Mouse (Mus musculus): Measurements from ENCODE around the gene Dnajb1. TPM values are rescaled to one million over a fixed set of nuclear protein-coding genes. Genes with fewer than 3 reads are reported as not detected.
"Not testable (repeated sequence)": the region's sequence is repeated elsewhere in the genome, so short reads cannot be mapped to it uniquely, and the experiment has no call there.

Dnajb1 gene
- polyA plus RNA-seq, 1 experiment from 2014 or later, result 49.3 TPM

GRCm38 (mm10) chr8:83569165-83569564 lies 38.8 kb upstream of the Dnajb1 start:
- ATAC-seq (replicated peaks; ENCODE audit: extremely low read depth, insufficient read depth, low FRiP score), result no peak
- H3K4me3 ChIP-seq (ENCODE audit: low read length), result no peak overlapping the region
- peaks cover 28% of the 10 kb centered on the region for H3K4me1 ChIP-seq (ENCODE audit: control insufficient read depth, insufficient read depth, low read length)
- no peak overlapping the region for H3K27ac ChIP-seq (ENCODE audit: low read length)
- no peaks in the 10 kb centered on the region for H3K9me3 ChIP-seq (replicated peaks; ENCODE audit: control insufficient read depth, low read length)
- peaks cover 18% of the 10 kb centered on the region for H3K36me3 ChIP-seq (ENCODE audit: control insufficient read depth, insufficient read depth)
- no peak overlapping the region for H3K4me2 ChIP-seq (ENCODE audit: low read depth, low read length)
- H3K27me3 ChIP-seq (ENCODE audit: control insufficient read depth, insufficient read depth, low read length), result no peaks in the 10 kb centered on the region
- 70% methylated on average over 4 of the region's 4 CpGs for WGBS
- H3K9ac ChIP-seq (ENCODE audit: low read length), result no peak overlapping the region

GRCm38 (mm10) chr8:83570272-83571000 lies 37.6 kb upstream of the Dnajb1 start:
- Histone ChIP-seq H3K4me1 (ENCODE audit: control insufficient read depth, insufficient read depth, low read length) (peaks cover 40% of the 10 kb centered on the region), H3K9ac (ENCODE audit: low read length) (no peak overlapping the region), H3K4me3 (ENCODE audit: low read length) (no peak overlapping the region), H3K27ac (ENCODE audit: low read length) (no peak overlapping the region), H3K27me3 (ENCODE audit: control insufficient read depth, insufficient read depth, low read length) (no peaks in the 10 kb centered on the region), H3K4me2 (ENCODE audit: low read depth, low read length) (no peak overlapping the region), H3K9me3 (replicated peaks; ENCODE audit: control insufficient read depth, low read length) (no peaks in the 10 kb centered on the region), H3K36me3 (ENCODE audit: control insufficient read depth, insufficient read depth) (peaks cover 18% of the 10 kb centered on the region)
- no peak for ATAC-seq (replicated peaks; ENCODE audit: extremely low read depth, insufficient read depth, low FRiP score)
- 84% methylated on average over 15 of the region's 15 CpGs for WGBS

GRCm38 (mm10) chr8:83571001-83571340 lies 37.0 kb upstream of the Dnajb1 start:
- not testable (repeated sequence) for ATAC-seq (replicated peaks; ENCODE audit: extremely low read depth, insufficient read depth, low FRiP score); H3K4me2 ChIP-seq (ENCODE audit: low read depth, low read length); H3K9me3 ChIP-seq (replicated peaks; ENCODE audit: control insufficient read depth, low read length); H3K27ac ChIP-seq (ENCODE audit: low read length); H3K4me3 ChIP-seq (ENCODE audit: low read length); H3K9ac ChIP-seq (ENCODE audit: low read length); H3K27me3 ChIP-seq (ENCODE audit: control insufficient read depth, insufficient read depth, low read length)
- 87% methylated on average over 6 of the region's 7 CpGs for WGBS
- Histone ChIP-seq H3K4me1 (ENCODE audit: control insufficient read depth, insufficient read depth, low read length) (peaks cover 46% of the 10 kb centered on the region), H3K36me3 (ENCODE audit: control insufficient read depth, insufficient read depth) (peaks cover 18% of the 10 kb centered on the region)

- H3K4me1 ChIP-seq (ENCODE audit: control insufficient read depth, insufficient read depth, low read length), result peaks cover 49% of the 10 kb centered on the region
- WGBS, result 93% methylated on average over 10 of the region's 10 CpGs
- H3K9me3 ChIP-seq (replicated peaks; ENCODE audit: control insufficient read depth, low read length), result no peaks in the 10 kb centered on the region
- no peak overlapping the region for H3K9ac ChIP-seq (ENCODE audit: low read length)
- no peak overlapping the region for H3K4me2 ChIP-seq (ENCODE audit: low read depth, low read length)
- H3K27ac ChIP-seq (ENCODE audit: low read length), result no peak overlapping the region
- no peak overlapping the region for H3K4me3 ChIP-seq (ENCODE audit: low read length)
- H3K27me3 ChIP-seq (ENCODE audit: control insufficient read depth, insufficient read depth, low read length), result no peaks in the 10 kb centered on the region
- peaks cover 18% of the 10 kb centered on the region for H3K36me3 ChIP-seq (ENCODE audit: control insufficient read depth, insufficient read depth)
- ATAC-seq (replicated peaks; ENCODE audit: extremely low read depth, insufficient read depth, low FRiP score), result no peak
Measured at GRCm38 (mm10) chr8:83571791-83572190, 36.2 kb upstream of the Dnajb1 start.

GRCm38 (mm10) chr8:83572246-83572812 lies 35.7 kb upstream of the Dnajb1 start:
- Histone ChIP-seq H3K36me3 (ENCODE audit: control insufficient read depth, insufficient read depth) (peaks cover 18% of the 10 kb centered on the region), H3K27ac (ENCODE audit: low read length) (no peak overlapping the region), H3K4me2 (ENCODE audit: low read depth, low read length) (no peak overlapping the region), H3K9ac (ENCODE audit: low read length) (no peak overlapping the region), H3K27me3 (ENCODE audit: control insufficient read depth, insufficient read depth, low read length) (no peaks in the 10 kb centered on the region), H3K4me3 (ENCODE audit: low read length) (no peak overlapping the region), H3K9me3 (replicated peaks; ENCODE audit: control insufficient read depth, low read length) (no peaks in the 10 kb centered on the region), H3K4me1 (ENCODE audit: control insufficient read depth, insufficient read depth, low read length) (peaks cover 50% of the 10 kb centered on the region)
- WGBS, result 80% methylated on average over 5 of the region's 5 CpGs
- ATAC-seq (replicated peaks; ENCODE audit: extremely low read depth, insufficient read depth, low FRiP score), result no peak

GRCm38 (mm10) chr8:83573140-83573875 lies 34.7 kb upstream of the Dnajb1 start:
- H3K4me3 ChIP-seq (ENCODE audit: low read length), result no peak overlapping the region
- H3K4me1 ChIP-seq (ENCODE audit: control insufficient read depth, insufficient read depth, low read length), result peaks cover 49% of the 10 kb centered on the region
- H3K27me3 ChIP-seq (ENCODE audit: control insufficient read depth, insufficient read depth, low read length), result no peaks in the 10 kb centered on the region
- H3K9ac ChIP-seq (ENCODE audit: low read length), result peak overlapping the region; percentile 76
- H3K9me3 ChIP-seq (replicated peaks; ENCODE audit: control insufficient read depth, low read length), result no peaks in the 10 kb centered on the region
- H3K27ac ChIP-seq (ENCODE audit: low read length), result peak overlapping the region; percentile 95
- WGBS, result 54% methylated on average over 18 of the region's 18 CpGs
- peaks cover 18% of the 10 kb centered on the region for H3K36me3 ChIP-seq (ENCODE audit: control insufficient read depth, insufficient read depth)
- 0 out of 2 replicates have a peak, but pooled peaks have one; percentile 7 for ATAC-seq (replicated peaks; ENCODE audit: extremely low read depth, insufficient read depth, low FRiP score)
- H3K4me2 ChIP-seq (ENCODE audit: low read depth, low read length), result peak overlapping the region; percentile 8; the same call in 1 of the 2 replicates

- WGBS, result 66% methylated on average over 15 of the region's 15 CpGs
- H3K9ac ChIP-seq (ENCODE audit: low read length), result peak overlapping the region; percentile 76
- peaks cover 18% of the 10 kb centered on the region for H3K36me3 ChIP-seq (ENCODE audit: control insufficient read depth, insufficient read depth)
- H3K4me1 ChIP-seq (ENCODE audit: control insufficient read depth, insufficient read depth, low read length), result peaks cover 59% of the 10 kb centered on the region
- no peak overlapping the region for H3K4me3 ChIP-seq (ENCODE audit: low read length)
- H3K27ac ChIP-seq (ENCODE audit: low read length), result peak overlapping the region; percentile 95
- ATAC-seq (replicated peaks; ENCODE audit: extremely low read depth, insufficient read depth, low FRiP score), result no peak
- H3K9me3 ChIP-seq (replicated peaks; ENCODE audit: control insufficient read depth, low read length), result no peaks in the 10 kb centered on the region
- no peak overlapping the region; the same call in 1 of the 2 replicates for H3K4me2 ChIP-seq (ENCODE audit: low read depth, low read length)
- no peaks in the 10 kb centered on the region for H3K27me3 ChIP-seq (ENCODE audit: control insufficient read depth, insufficient read depth, low read length)
Measured at GRCm38 (mm10) chr8:83574631-83575315, 33.2 kb upstream of the Dnajb1 start.

- peak overlapping the region; percentile 76 for H3K9ac ChIP-seq (ENCODE audit: low read length)
- peak; percentile 34; the same call in 1 of the 2 replicates for ATAC-seq (replicated peaks; ENCODE audit: extremely low read depth, insufficient read depth, low FRiP score)
- H3K4me3 ChIP-seq (ENCODE audit: low read length), result peak overlapping the region; percentile 38
- 50% methylated on average over 17 of the region's 17 CpGs for WGBS
- H3K27ac ChIP-seq (ENCODE audit: low read length), result peak overlapping the region; percentile 95
- H3K4me2 ChIP-seq (ENCODE audit: low read depth, low read length), result peak overlapping the region; percentile 59
- no peaks in the 10 kb centered on the region for H3K9me3 ChIP-seq (replicated peaks; ENCODE audit: control insufficient read depth, low read length)
- peaks cover 64% of the 10 kb centered on the region for H3K4me1 ChIP-seq (ENCODE audit: control insufficient read depth, insufficient read depth, low read length)
- H3K27me3 ChIP-seq (ENCODE audit: control insufficient read depth, insufficient read depth, low read length), result no peaks in the 10 kb centered on the region
- H3K36me3 ChIP-seq (ENCODE audit: control insufficient read depth, insufficient read depth), result peaks cover 15% of the 10 kb centered on the region
Measured at GRCm38 (mm10) chr8:83575561-83576515, 32.2 kb upstream of the Dnajb1 start.
